Mouse (Mus musculus) urinary bladder, postnatal 25 days (tissue): Measurements from ENCODE around the gene Ccdc32.

Source experiments
- DNase-seq: peaks from one replicate; pipeline ENCODE4 v3.0.0; 2022; ENCODE audit warnings: low spot score

Ccdc32 gene

GRCm38 (mm10) chr2:119014989-119015388 is 14.2 kb downstream of the Ccdc32 start:
- DNase-seq: no peak

GRCm38 (mm10) chr2:119009376-119009775 is 19.8 kb downstream of the Ccdc32 start:
- DNase-seq: no peak

DNA sequence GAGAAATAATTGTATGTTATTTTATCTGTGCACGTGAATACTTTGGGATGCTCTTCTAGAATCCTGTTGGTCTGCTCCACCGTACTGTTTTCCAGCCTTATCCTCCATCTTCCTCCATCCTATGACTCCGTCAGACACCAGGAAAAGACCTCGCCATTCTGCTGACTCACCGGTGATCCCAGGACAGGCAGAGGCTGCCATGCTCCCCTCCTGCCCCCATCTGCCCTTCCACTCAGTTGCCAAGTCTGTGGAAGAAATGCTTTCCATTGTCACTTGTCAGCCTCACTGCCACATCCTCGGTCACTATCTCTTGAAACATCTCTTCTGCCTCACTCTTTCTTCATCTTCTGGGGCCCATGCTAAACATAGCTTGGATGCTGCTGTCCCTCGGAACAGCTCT is 22.3 kb downstream of the Ccdc32 start:
- DNase-seq: no peak

GRCm38 (mm10) chr2:118999025-118999639 is 30.1 kb downstream of the Ccdc32 start:
- DNase-seq: no peak

- DNase-seq: no peak
Observed at GRCm38 (mm10) chr2:118998115-118998866, 30.9 kb downstream of the Ccdc32 start.

GRCm38 (mm10) chr2:118996798-118997105 is 32.4 kb downstream of the Ccdc32 start:
- no peak for DNase-seq

- DNase-seq: no peak
Observed at GRCm38 (mm10) chr2:118995919-118996797, 33.0 kb downstream of the Ccdc32 start.

GRCm38 (mm10) chr2:118995490-118995889 is 33.7 kb downstream of the Ccdc32 start:
- no peak for DNase-seq

DNA sequence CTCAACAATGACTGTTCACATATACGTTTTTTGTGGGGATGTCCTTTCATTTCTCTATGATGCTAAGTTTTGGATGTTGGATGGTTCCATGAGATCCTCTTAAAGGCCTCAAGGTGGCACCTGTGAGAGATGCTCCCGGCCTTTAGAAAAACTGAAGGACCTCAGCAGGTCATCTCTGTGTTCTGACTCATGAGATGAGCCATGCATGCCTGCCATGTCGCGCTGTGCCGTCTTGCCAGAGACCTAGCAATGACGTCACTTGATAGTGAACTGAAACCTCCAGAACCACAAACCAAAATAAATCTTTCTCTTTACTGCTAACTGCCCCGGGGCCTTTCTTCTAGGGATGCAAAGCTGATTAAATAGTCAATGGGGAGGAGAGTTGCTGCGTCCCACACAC is 45.4 kb downstream of the Ccdc32 start:
- DNase-seq: no peak

DNA sequence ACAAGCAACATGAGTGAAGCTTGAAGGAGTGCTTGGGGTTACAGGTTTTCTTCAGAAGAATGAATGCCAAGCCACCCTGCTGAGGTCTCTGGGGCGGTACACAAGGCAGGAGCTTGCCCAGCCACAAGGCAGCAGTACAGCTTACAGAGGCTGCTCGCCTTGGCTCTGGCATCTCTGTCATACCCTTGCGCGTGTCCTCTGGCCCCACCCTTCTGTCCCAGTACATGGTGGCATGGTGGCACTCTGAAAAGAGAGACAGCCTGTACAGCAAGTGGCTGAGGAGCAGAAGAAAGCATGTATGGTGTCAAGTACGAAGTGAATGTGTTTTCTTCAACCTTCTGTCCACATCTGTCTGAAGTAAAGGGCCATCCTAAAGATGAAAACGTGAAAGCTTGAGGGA is 48.4 kb downstream of the Ccdc32 start:
- DNase-seq: no peak

DNA sequence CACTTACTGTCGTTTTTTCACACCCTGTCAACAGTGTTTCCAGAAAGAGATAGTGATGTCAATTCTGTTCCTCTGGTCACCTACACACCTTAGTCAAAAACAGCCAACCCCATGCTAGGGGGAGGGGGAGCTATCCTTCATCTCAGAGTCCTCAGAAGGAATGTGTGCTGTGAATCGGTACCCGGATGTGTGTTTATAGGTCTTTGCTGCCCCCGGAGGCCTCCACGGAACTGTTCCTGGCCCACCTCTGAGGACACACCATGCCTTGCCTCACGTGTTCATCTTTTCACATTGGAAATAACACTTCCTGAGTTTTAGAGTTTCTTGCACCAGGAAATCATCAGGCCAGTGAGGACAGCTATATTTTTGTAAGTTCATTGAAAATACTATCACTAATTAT is 51.1 kb downstream of the Ccdc32 start:
- DNase-seq: no peak

- no peak for DNase-seq
Observed at GRCm38 (mm10) chr2:118976941-118977340, 52.3 kb downstream of the Ccdc32 start.

- DNase-seq: peak; percentile 86
Observed at GRCm38 (mm10) chr2:118976282-118976929, 52.8 kb downstream of the Ccdc32 start.

- no peak for DNase-seq
Observed at GRCm38 (mm10) chr2:118975855-118976254, 53.3 kb downstream of the Ccdc32 start.

DNA sequence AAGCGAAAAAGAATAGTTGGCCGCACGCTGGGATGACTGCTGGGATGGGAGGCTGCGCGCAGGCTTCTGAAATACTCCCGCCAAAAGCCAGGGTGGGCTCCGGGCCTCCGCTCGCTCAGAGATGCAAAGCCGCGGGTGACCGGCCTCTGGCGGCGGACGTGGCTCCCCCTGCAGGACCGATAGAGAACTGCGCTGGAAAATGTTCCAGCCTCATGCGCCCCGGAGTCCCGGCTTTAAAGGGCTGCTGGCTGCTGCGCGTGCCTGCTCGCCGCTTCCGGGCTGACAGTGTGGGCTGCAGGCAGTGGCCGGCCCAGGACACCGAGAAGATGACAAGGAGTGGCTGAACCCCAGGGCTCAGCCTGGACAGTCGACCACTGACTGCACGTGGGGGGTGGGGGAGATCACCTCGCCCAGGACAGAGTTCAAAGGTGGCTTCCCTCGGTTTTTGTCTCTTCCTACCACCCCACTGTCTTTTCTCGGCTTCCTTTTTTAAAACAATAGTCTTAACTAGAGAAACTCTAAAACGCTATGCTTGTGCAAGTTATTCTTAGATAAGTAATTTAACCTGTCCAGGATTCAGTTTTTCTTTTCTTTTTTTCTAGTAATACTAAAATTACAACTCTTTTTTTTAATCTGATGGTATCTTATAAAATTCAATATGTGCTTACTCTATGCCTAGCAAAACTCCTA is 56.4 kb downstream of the Ccdc32 start:
- DNase-seq: peak; percentile 77

DNA sequence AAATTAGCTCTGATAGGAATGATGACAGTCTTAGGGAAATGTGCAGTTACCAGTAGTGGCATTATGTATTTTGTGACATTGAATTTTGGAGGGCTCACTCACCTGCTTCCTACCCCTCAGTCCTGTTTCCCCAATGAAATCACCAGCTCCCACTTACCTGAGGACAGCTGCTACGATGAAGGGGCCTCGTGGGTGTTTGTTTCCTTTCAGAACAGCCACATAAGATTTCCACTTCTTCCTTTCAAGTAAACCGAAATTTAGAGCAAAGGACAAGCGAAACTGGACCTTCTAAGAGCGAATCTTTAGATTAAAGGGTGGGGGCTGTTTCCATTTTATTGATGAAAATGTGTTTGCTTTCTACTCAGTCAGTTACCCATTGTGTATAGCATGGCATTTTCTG is 57.1 kb downstream of the Ccdc32 start:
- DNase-seq: no peak

GRCm38 (mm10) chr2:118969585-118970147 is 59.5 kb downstream of the Ccdc32 start:
- DNase-seq: no peak
